Mouse (Mus musculus) olfactory bulb, adult 2 months (tissue): ENCODE results near the gene Galnt18. TPM values are rescaled to one million over a fixed set of nuclear protein-coding genes. Genes with fewer than 3 reads are reported as not detected.

Experiments
- H3K27ac ChIP-seq: fragments of 200-500 bp; 2 replicates; pipeline ENCODE4 v1.5.1; 2012; ENCODE audit warnings: low read depth, low read length; ENCODE audit not compliant: insufficient read depth
- H3K4me1 ChIP-seq: fragments of 200-500 bp; 2 replicates; pipeline ENCODE4 v1.6.1; 2012; ENCODE audit warnings: low read length; ENCODE audit not compliant: control insufficient read depth, insufficient read depth
- H3K4me3 ChIP-seq: fragments of 200-500 bp; 2 replicates; pipeline ENCODE4 v1.5.1; 2012; ENCODE audit warnings: mild to moderate bottlenecking, low read depth, low read length, moderate library complexity; ENCODE audit not compliant: insufficient read depth
- CTCF ChIP-seq: fragments of 200-500 bp; IDR thresholded peaks from 2 replicates; pipeline ENCODE4 v1.5.1; 2012; ENCODE audit warnings: low read depth, mild to moderate bottlenecking, low read length, moderate library complexity; ENCODE audit not compliant: insufficient read depth
- POLR2A ChIP-seq: fragments of 200-500 bp; IDR thresholded peaks from 2 replicates; pipeline ENCODE4 v1.6.1; 2012; ENCODE audit warnings: mild to moderate bottlenecking, low read depth, low read length, moderate library complexity; ENCODE audit not compliant: insufficient read depth
- WGBS: fragments of 180-500 bp; shearing (Covaris S2); methylation state at CpG from one replicate; pipeline ENCODE4 v1.1.7; 2018; 5-methylcytosine and 5-hydroxymethylcytosine counted together
- polyA plus RNA-seq: library from polyadenylated mRNA; stranded (reverse); fragments of >200 nt; gene quantifications from 2 replicates; pipeline ENCODE4 v1.2.4, GENCODE M21; 2012; ENCODE audit warnings: low replicate concordance; ENCODE audit not compliant: missing spikeins, insufficient read depth, insufficient read length

Galnt18 gene
- polyA plus RNA-seq, 1 experiment: not detected

DNA sequence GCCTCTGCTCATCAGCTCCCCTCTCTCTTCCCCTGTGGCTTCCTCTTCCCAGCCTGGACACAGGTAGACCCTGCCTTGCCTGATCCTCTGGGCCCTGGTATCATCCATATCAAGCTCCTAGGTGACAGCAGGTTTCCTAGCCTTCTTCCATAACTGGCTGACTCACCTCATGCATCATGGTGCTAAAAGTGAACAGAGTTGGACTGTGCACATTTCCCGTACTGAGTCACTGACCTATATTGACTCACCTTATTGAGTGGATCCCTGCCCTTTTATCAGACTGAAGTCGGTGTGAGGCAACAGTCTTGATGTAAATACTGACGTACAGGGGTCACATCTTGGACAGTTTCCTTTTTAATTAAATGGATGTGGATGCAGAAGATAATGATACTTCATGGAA lies 313.7 kb downstream of the Galnt18 start:
- Histone ChIP-seq H3K4me1 (no peaks in the 10 kb centered on the region), H3K4me3 (no peak overlapping the region), H3K27ac (no peak overlapping the region)
- WGBS: 79% methylated on average over 3 of the region's 3 CpGs
- TF ChIP-seq CTCF (no peak), POLR2A (no peak)

GRCm38 (mm10) chr7:111459716-111460115 lies 320.1 kb downstream of the Galnt18 start:
- no peak for TF ChIP-seq POLR2A
- TF ChIP-seq CTCF: no peak
- Histone ChIP-seq H3K4me1 (no peaks in the 10 kb centered on the region), H3K4me3 (no peak overlapping the region), H3K27ac (no peak overlapping the region)
- 89% methylated on average over 4 of the region's 4 CpGs for WGBS

GRCm38 (mm10) chr7:111456007-111456406 lies 323.8 kb downstream of the Galnt18 start:
- Histone ChIP-seq H3K27ac (no peak overlapping the region), H3K4me1 (peaks cover 3% of the 10 kb centered on the region; the same call in 1 of the 2 replicates), H3K4me3 (no peak overlapping the region)
- TF ChIP-seq POLR2A: no peak
- 90% methylated on average over 3 of the region's 3 CpGs for WGBS

DNA sequence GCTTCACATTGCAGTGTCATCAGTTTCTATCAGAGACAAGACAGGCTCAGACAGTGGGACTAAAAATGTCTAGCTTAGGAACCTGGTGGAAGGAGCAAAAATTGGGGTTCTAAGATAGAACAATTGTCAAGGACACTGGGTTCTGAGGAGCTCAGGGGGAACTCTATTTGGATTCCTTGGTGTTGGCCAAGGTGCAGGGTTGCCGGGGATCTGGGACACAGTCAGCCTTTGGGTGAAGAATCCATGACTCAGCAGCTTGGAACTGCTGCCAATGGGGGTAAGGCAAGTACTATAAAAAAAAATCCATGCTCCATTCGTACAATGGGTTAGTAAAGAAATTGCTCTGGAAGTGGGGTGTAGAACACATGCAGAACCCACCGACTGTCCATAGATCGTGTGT lies 324.2 kb downstream of the Galnt18 start:
- Histone ChIP-seq H3K27ac (no peak overlapping the region), H3K4me1 (peaks cover 3% of the 10 kb centered on the region; the same call in 1 of the 2 replicates), H3K4me3 (no peak overlapping the region)
- TF ChIP-seq CTCF (no peak), POLR2A (no peak)
- WGBS: 81% methylated on average over 4 of the region's 4 CpGs

DNA sequence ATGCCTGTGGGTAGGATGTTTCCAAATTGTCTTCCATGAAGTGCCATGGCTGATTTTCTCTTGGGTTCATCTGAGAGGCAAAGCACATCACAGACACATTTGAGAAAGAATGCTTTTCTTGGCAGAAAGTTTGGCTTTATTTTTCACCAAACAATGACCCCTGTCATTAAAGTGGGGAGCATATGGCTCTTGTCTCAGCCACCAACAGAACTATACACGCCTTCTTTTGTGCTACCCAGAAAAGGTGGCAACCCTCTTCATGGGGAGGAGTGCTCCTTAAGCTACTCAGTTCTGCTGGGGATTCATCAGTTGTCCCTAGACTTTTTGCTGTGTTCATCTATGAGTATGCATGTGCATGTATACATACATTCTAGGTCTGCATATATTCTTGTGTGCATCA lies 327.8 kb downstream of the Galnt18 start:
- H3K4me3 ChIP-seq: no peak overlapping the region
- no peak overlapping the region for H3K27ac ChIP-seq
- H3K4me1 ChIP-seq: peaks cover 3% of the 10 kb centered on the region; the same call in 1 of the 2 replicates
- TF ChIP-seq CTCF (no peak), POLR2A (no peak)
- WGBS: 62% methylated on average over 1 of the region's 1 CpGs

DNA sequence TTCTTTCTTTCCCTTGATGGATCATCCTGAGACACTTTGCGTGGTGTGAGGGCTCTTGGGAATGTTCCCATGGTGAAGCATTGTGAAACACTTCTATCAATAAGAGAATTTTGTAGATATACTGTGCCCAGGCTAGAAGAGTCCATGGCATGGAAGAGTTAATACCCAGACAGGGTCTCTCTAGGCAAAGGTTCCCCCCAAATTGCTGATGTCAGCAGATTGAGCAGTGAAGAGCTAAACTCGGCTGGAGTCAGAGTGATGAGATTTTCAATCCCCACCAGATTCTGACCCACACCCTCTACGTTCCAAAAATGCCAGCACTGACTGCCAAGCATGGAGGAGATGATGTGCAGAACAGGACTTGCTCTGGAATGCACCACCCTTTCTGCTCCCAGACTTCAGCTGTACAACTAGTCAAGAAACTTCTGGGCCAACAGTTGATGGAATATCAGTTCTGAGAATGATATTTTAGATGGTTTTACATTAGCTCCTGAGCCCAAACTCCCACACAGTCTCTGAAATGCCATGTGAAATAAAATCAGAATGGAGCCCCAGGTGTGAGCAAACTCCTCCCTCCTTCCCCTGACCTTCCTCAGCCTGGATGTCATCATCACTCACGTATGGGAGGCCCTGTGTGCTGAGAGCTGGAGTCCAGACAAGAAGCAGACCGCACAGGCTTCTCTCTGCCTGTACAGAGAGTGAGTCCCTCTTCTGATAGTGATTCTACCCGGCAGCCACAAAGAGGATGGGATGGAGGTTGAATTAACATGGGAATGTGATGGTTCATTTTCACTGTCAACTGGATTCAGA lies 329.3 kb downstream of the Galnt18 start:
- WGBS: 86% methylated on average over 6 of the region's 6 CpGs
- Histone ChIP-seq H3K4me1 (peaks cover 3% of the 10 kb centered on the region; the same call in 1 of the 2 replicates), H3K4me3 (no peak overlapping the region), H3K27ac (no peak overlapping the region)
- no peak for TF ChIP-seq CTCF

- WGBS: 53% methylated on average over 2 of the region's 2 CpGs
- Histone ChIP-seq H3K27ac (no peak overlapping the region), H3K4me3 (no peak overlapping the region), H3K4me1 (peaks cover 3% of the 10 kb centered on the region; the same call in 1 of the 2 replicates)
- TF ChIP-seq POLR2A (no peak), CTCF (no peak)
These were observed 346.6 kb downstream of the Galnt18 start for GRCm38 (mm10) chr7:111433173-111433572.

DNA sequence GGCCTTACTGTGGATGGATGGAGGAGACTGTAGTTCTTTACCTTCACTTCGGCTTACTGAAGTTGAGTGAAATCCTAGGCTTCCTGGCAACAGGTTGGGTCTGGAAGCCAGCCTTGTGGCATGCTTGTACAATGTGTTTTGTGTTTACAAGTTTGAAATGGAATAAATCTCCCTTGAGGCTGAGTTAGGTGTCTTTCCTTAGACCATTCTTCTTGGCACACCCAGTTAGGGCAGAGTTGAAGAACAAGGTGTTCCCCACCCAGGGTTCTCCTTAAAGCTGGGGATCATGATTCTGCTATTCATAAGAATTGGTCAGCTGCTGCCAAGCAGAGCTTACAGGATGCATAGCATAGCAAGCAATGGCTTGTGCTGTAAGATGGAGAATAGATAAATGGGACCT lies 352.4 kb downstream of the Galnt18 start:
- WGBS: 80% methylated on average over 1 of the region's 1 CpGs
- Histone ChIP-seq H3K27ac (no peak overlapping the region), H3K4me1 (no peaks in the 10 kb centered on the region), H3K4me3 (no peak overlapping the region)
- no peak for TF ChIP-seq POLR2A
- TF ChIP-seq CTCF: no peak

Other genes starting within 250 kb of the Galnt18 start
- 72.2 TPM in 1 of 2 replicates, not detected in the other for gene Usp47, start 243.5 kb upstream of the Galnt18 start, polyA plus RNA-seq